ENCODE assay signal across 8 mouse cellular contexts in genomic region chr3:89213803-89214530, GRCm38 (mm10). TPM values are rescaled to one million over a fixed set of nuclear protein-coding genes. Genes with fewer than 3 reads are reported as not detected.
A peak's percentile ranks its signal among the peaks of the same experiment; 100 is the strongest.
DNase-seq lines count a peak whose midpoint lies in the region; ATAC-seq lines count a peak whose summit lies in the region.

No protein-coding gene starts in this region.

- H3K27ac ChIP-seq in hindbrain, embryonic 14.5 days = peak overlapping the region; percentile 99

- ATAC-seq in hindbrain, embryonic 14.5 days (ENCODE audit: low FRiP score) = peak; percentile 86

- WGBS in hindbrain, embryonic 14.5 days = under 1% methylated on average over 63 of the region's 69 CpGs

- H3K4me3 ChIP-seq in hindbrain, embryonic 14.5 days (replicated peaks; ENCODE audit: low read length) = peak overlapping the region; percentile 79

- no peaks in the 10 kb centered on the region for H3K9me3 ChIP-seq in hindbrain, embryonic 14.5 days (ENCODE audit: control insufficient read depth, low read length)

- H3K36me3 ChIP-seq in hindbrain, embryonic 14.5 days (replicated peaks; ENCODE audit: control insufficient read depth, insufficient read depth) = peaks cover 22% of the 10 kb centered on the region

- peaks cover 19% of the 10 kb centered on the region for H3K4me1 ChIP-seq in hindbrain, embryonic 14.5 days (replicated peaks; ENCODE audit: control insufficient read depth, insufficient read depth, low read length)

- DNase-seq in T-cell, adult 2 months (ENCODE audit: low spot score) = peak; percentile 91
- DNase-seq in cerebellum, postnatal 25 days = peak; percentile 90 to 93
- peak; percentile 78 to 84 for DNase-seq in frontal cortex, postnatal 25 days (ENCODE audit: low spot score in 2 of 2)
- DNase-seq in hindbrain, embryonic 14.5 days (ENCODE audit: low spot score) = peak; percentile 94
- DNase-seq in left cerebral cortex, adult 11 months (ENCODE audit: low spot score) = peak; percentile 83
- peak; percentile 96 for DNase-seq in lung, postnatal 36 days
- DNase-seq in retina, embryonic 14.5 days (ENCODE audit: low spot score) = peak; percentile 96
- peak; percentile 85 to 88 for DNase-seq in thymus, postnatal 36 days

- peak overlapping the region; percentile 82 for H3K9ac ChIP-seq in hindbrain, embryonic 14.5 days

- no peaks in the 10 kb centered on the region for H3K27me3 ChIP-seq in hindbrain, embryonic 14.5 days (ENCODE audit: control insufficient read depth, insufficient read depth, low read length)

- H3K4me2 ChIP-seq in hindbrain, embryonic 14.5 days (replicated peaks) = peak overlapping the region; percentile 87

RNA-seq across cellular contexts. Expression of gene Thbs3, which starts 1.0 kb away (rescaled TPM):
- polyA plus RNA-seq in hindbrain, embryonic 14.5 days (2014; fragmentation: Nextera tagmentation; extraction: Ambion mirVana) = 29.0 and 31.0 TPM in 2 replicates

RNA-seq across cellular contexts. Expression of gene Gba, which starts 11.2 kb away (rescaled TPM):
- 45.7 and 48.8 TPM in 2 replicates for polyA plus RNA-seq in hindbrain, embryonic 14.5 days (2014; fragmentation: Nextera tagmentation; extraction: Ambion mirVana)

RNA-seq across cellular contexts. Expression of gene Mtx1, which starts 12.9 kb away (rescaled TPM):
- 144 and 148 TPM in 2 replicates for polyA plus RNA-seq in hindbrain, embryonic 14.5 days (2014; fragmentation: Nextera tagmentation; extraction: Ambion mirVana)

RNA-seq across cellular contexts. Expression of gene Muc1, which starts 14.9 kb away (rescaled TPM):
- 0.47 and 0.52 TPM in 2 replicates for polyA plus RNA-seq in hindbrain, embryonic 14.5 days (2014; fragmentation: Nextera tagmentation; extraction: Ambion mirVana)

RNA-seq across cellular contexts. Expression of gene Fam189b, which starts 31.0 kb away (rescaled TPM):
- 32.9 and 33.3 TPM in 2 replicates for polyA plus RNA-seq in hindbrain, embryonic 14.5 days (2014; fragmentation: Nextera tagmentation; extraction: Ambion mirVana)

Comparison
In these comparisons a context has a peak if more than half of its experiments do, and no peak if none do; other contexts are left out.
1. Peak in every context shown above with its lines: DNase-seq, ATAC-seq, H3K4me3 ChIP-seq and H3K27ac ChIP-seq.